Mouse (Mus musculus) ovary, adult 10 weeks (tissue): ENCODE data around the gene Gm30191. TPM values are rescaled to one million over a fixed set of nuclear protein-coding genes. Genes with fewer than 3 reads are reported as not detected.

Experiments
- polyA plus RNA-seq: library from polyadenylated mRNA; stranded (reverse); fragments of 350-450 nt; fragmentation: Illumina TruSeq; extraction: RNeasy Lipid Tissue Mini Kit (QIAGEN cat#74804); gene quantifications from one replicate; pipeline ENCODE4 v1.2.3, GENCODE M21; 2014

Gene Gm30191
- polyA plus RNA-seq = not detected

DNA sequence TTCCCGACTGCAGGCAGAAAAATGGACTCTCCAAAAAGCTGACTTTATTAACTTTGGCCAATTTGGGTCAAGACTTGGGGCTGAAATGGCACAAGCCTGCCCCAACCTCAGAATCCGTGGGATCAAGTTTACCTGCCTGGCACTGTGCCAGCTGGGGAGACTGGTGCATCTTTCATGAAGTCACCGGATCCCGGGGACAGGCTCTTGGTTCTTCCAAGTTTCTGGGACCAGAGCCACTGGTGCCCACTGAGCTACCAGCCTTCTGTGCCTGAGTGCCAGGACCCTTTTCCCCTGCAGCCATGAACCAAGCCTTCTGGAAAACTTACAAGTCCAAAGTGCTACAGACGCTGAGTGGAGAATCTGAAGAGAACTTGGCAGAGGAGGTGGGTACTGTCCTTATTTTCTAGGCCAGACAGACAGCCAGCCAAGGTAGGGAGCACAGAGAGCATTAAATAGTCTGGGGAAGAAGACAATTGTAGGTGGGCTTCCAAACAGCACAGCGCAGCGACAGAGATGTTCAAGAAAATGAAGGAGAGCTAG lies at the start of gene Gm30191:
Gm30191 (plus strand) TSS at position 217 of the 540 bp plus-strand sequence.

DNA sequence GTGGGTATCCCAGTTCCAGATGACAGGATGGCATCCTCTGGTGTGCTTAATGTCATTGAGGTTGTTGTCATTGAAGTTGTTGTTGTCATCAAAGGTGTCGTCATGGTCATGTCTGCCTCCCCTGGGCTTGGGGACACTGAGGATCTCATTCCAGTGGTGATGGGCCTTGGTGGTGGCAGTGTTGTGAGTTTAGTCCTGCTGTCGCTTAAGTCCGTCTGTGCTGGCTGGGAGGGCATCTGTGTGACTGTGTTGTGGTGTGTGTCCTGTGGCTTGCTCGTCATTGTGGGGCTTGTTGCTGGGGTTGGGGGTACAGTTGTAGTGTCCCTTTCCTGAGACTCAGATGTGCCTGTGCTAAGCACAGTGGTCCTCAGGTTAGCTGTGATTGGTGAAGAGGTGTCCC lies 43.8 kb upstream of the Gm30191 start, which contains the start of gene Gm7534:
Gm7534 (minus strand) TSS at position 101 of the 400 bp plus-strand sequence.

DNA sequence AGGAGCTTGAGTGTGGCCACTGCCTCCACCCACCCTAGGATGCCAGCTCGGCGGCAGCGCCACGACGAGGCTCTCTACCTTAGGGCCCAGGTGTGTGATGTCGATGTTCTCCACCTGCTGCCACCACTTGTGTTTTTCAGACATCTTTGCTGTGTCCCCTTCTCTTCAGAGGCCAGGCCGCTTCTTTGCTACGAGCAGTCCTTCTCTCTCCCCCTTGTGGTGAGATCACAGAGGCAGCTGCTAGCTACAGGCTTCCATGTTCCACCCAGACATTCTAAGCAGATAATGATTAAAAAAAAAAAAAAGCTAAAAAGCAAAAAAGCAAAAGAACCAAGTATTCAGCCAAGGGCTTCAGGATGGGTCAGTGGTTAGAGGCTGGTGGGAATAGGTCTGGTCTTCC lies 19.5 kb upstream of the Gm30191 start, which contains the start of gene Catsper4:
Catsper4 (minus strand) TSS at position 190 of the 400 bp plus-strand sequence.

DNA sequence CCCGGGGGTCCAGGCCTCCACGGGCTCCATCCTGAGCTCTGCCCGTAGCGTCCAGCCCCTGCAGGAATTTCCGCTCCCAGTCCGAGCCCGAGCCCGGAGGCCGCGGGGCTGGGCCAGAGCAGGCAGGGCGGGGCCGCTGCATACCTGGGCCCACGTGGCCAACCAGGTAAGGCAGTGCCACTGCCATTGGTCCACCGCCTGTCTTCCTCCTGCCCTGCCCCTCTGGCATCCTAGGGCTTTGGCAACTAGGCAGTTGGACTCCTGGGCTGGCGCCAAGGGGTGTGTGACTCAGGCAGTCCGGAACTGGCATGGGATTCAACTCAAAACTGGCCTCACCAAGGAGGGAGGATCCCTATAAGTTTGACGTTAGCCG lies 8.5 kb upstream of the Gm30191 start, which contains the start of gene Cnksr1:
Cnksr1 (minus strand) TSS at position 121 of the 373 bp plus-strand sequence.

DNA sequence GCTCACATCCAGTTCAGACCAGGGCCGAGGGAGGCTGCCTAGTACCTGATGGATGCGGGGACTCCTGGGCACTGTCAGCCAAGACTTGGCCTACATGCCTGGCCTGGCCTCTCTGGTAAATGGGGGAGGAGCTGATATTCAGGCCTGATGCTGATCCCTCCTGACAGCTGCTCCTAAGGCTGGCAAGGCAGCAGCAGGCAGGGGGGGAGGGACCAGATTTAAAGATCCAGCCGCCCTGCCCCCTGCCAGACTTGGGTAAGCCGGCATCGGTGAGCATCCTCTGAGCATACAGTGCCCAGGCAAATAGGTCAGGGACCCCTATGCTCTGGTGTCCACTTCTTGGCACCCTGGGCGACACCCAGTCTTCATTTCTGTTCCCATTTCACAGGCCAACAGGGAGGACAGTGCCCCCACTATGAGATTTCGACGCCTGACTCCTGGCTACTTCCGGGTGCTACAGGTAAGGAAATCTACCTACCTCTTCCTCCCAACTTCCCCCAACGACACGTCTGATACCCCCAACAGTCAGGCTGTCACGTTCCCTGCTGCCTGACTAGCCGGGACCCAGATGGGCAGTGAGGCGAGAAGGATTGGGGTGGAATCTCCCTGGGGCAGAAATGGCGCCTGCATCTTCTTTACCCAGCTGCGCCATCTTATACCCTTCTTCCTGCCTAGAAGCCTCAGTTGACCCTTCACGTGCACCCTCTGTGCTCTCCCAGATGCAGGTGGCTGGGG lies 3.1 kb upstream of the Gm30191 start, which contains the start of gene E130218I03Rik:
E130218I03Rik (plus strand) TSS at position 147 of the 735 bp plus-strand sequence.

DNA sequence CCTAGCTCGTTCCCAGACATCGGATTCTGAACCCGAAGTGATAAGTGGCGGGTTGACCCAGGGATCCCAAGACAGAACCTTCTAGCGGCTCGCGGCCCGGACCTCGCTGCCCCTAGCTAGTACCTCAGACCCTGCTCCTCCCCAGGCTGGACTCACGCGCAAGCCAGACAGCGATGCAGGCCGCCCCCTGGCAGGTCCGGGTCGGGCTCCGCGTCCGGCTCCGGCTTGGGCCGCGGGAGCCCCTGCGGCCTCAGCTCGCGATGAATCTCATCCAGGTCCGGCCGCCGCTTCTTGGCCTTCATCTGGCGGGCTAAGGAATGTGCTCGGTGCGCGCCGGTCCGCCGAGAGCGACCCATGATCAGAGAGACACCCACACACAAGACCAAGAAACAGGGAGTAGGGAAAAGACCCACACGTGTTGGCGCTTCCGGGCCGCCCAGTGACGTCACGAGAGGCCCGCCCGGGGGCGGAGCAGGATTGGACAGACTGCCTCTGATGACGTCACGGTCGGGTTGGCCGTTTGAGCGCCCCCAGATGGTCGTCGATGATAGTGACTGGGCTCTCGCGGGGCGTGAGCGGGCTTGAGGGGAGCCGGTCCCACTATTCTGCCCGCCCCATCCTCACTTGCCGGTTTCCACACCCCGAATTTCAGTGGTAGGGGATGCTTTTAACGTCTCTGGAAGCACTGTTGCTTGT lies 1.4 kb upstream of the Gm30191 start, which contains the start of gene Zfp593:
Zfp593 (minus strand) TSS at position 445 of the 696 bp plus-strand sequence.

DNA sequence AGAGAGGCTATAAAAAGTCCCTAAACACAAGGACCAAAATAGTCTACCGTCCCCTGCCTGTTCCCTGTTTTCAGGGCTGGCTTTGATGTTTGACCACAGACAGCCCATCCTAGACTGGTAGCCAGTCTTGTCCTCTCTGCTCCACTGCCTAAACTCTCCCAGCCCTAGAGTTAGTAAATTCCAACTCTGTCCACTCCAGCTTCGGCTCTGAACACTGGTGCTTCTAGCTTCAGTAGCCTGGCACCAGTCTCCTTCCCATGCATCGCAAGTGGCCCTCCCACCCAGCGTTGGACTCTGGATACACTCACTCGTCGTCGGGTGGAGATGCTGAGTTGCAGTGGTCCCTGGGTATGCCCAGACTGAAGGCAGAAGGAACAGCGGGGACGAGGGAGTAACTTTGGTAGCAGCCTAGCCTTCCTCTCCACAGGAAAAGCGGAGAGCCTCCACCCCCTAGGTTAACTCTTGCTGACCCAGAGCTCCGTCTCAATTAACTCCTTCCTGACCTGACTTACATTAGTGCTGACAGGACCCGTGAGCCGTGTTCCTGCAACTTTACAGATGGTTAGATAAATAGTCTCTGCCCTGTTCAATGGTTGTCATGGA lies 7.1 kb downstream of the Gm30191 start, which contains the start of gene Grrp1:
Grrp1 (minus strand) TSS at position 385 of the 603 bp plus-strand sequence.

DNA sequence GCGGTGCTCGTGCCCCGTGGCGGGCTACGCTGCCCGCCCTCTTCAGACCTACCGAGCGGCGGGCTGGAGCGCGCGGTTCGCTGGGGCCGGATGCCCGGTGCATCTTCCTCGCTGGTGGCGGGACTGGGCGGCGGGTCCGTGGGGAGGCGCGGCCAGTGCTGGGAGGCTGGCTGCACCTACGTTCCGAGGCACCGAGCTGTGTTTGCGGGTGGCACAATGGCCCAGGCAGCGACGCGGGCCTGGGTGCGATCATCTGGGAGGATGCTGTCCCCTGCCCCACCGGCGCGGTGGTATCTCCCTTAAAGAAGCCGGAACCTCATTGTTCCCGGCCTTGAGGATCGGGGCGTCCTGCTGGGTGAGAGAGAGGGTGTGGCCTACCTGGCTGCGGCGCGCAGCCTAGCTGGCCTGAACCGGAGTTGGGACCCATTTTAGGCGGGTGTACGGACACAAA lies 40.9 kb downstream of the Gm30191 start, which contains the start of gene Pdik1l:
Pdik1l (minus strand) TSS at position 321 of the 451 bp plus-strand sequence.

Other genes with a start within 250 kb of the Gm30191 start
- gene Dhdds, start 246.0 kb upstream of the Gm30191 start, polyA plus RNA-seq = 20.6 TPM
- gene Lin28a, start 228.1 kb upstream of the Gm30191 start, polyA plus RNA-seq = 1.3 TPM
- gene Zfp683, start 193.1 kb upstream of the Gm30191 start, polyA plus RNA-seq = not detected
- gene Crybg2, start 186.1 kb upstream of the Gm30191 start, polyA plus RNA-seq = not detected
- gene Cd52, start 151.9 kb upstream of the Gm30191 start, polyA plus RNA-seq = 44.5 TPM
- gene Ubxn11, start 144.4 kb upstream of the Gm30191 start, polyA plus RNA-seq = not detected
- not detected for gene Sh3bgrl3, start 118.1 kb upstream of the Gm30191 start, polyA plus RNA-seq
- 6.6 TPM for gene Cep85, start 59.8 kb upstream of the Gm30191 start, polyA plus RNA-seq
- not detected for gene Gm7534, start 43.9 kb upstream of the Gm30191 start, polyA plus RNA-seq
- gene Catsper4, start 19.6 kb upstream of the Gm30191 start, polyA plus RNA-seq = not detected
- gene Cnksr1, start 8.5 kb upstream of the Gm30191 start, polyA plus RNA-seq = not detected
- gene E130218I03Rik, start 3.3 kb upstream of the Gm30191 start, polyA plus RNA-seq = not detected
- 0.46 TPM for gene Zfp593, start 1.3 kb upstream of the Gm30191 start, polyA plus RNA-seq
- not detected for gene Grrp1, start 7.2 kb downstream of the Gm30191 start, polyA plus RNA-seq
- 37.5 TPM for gene Pdik1l, start 41.0 kb downstream of the Gm30191 start, polyA plus RNA-seq
- gene Trim63, start 68.2 kb downstream of the Gm30191 start, polyA plus RNA-seq = not detected
- 6.9 TPM for gene Slc30a2, start 96.2 kb downstream of the Gm30191 start, polyA plus RNA-seq
- not detected for gene Extl1, start 136.9 kb downstream of the Gm30191 start, polyA plus RNA-seq
- 3.7 TPM for gene Pafah2, start 149.4 kb downstream of the Gm30191 start, polyA plus RNA-seq
- 210 TPM for gene Stmn1, start 221.4 kb downstream of the Gm30191 start, polyA plus RNA-seq
- 14.9 TPM for gene Paqr7, start 249.8 kb downstream of the Gm30191 start, polyA plus RNA-seq